Mouse (Mus musculus): Measurements from ENCODE around the gene Htt. TPM values are rescaled to one million over a fixed set of nuclear protein-coding genes. Genes with fewer than 3 reads are reported as not detected.

Gene Htt
- polyA plus RNA-seq, 1 experiment from 2014 or later, result 7.9 TPM

- Histone ChIP-seq H3K9ac (ENCODE audit: low read length) (no peak overlapping the region), H3K4me1 (ENCODE audit: control insufficient read depth, insufficient read depth, low read length) (no peaks in the 10 kb centered on the region), H3K4me2 (ENCODE audit: low read length) (no peak overlapping the region), H3K27ac (ENCODE audit: low read depth, low read length) (no peak overlapping the region), H3K36me3 (ENCODE audit: control insufficient read depth, insufficient read depth, low read length) (no peaks in the 10 kb centered on the region), H3K27me3 (replicated peaks; ENCODE audit: control insufficient read depth, insufficient read depth, low read length) (no peaks in the 10 kb centered on the region), H3K4me3 (ENCODE audit: low read depth, low read length) (no peak overlapping the region), H3K9me3 (replicated peaks; ENCODE audit: control insufficient read depth, low read length) (no peaks in the 10 kb centered on the region)
- ATAC-seq (no peak), DNase-seq (ENCODE audit: low spot score) (no peak)
- 89% methylated on average over 3 of the region's 3 CpGs for WGBS
Observed at GRCm38 (mm10) chr5:34771818-34772217, 10.3 kb downstream of the Htt start.

GRCm38 (mm10) chr5:34772696-34773245 is 11.2 kb downstream of the Htt start:
- WGBS, result 93% methylated on average over 4 of the region's 4 CpGs
- H3K4me2 ChIP-seq (ENCODE audit: low read length), result no peak overlapping the region
- no peak overlapping the region for H3K9ac ChIP-seq (ENCODE audit: low read length)
- no peaks in the 10 kb centered on the region for H3K4me1 ChIP-seq (ENCODE audit: control insufficient read depth, insufficient read depth, low read length)
- no peak for DNase-seq (ENCODE audit: low spot score)
- no peak overlapping the region for H3K4me3 ChIP-seq (ENCODE audit: low read depth, low read length)
- no peaks in the 10 kb centered on the region for H3K27me3 ChIP-seq (replicated peaks; ENCODE audit: control insufficient read depth, insufficient read depth, low read length)
- H3K9me3 ChIP-seq (replicated peaks; ENCODE audit: control insufficient read depth, low read length), result no peaks in the 10 kb centered on the region
- no peak overlapping the region for H3K27ac ChIP-seq (ENCODE audit: low read depth, low read length)
- no peak for ATAC-seq
- H3K36me3 ChIP-seq (ENCODE audit: control insufficient read depth, insufficient read depth, low read length), result no peaks in the 10 kb centered on the region

GRCm38 (mm10) chr5:34773392-34773791 is 11.9 kb downstream of the Htt start:
- no peaks in the 10 kb centered on the region for H3K36me3 ChIP-seq (ENCODE audit: control insufficient read depth, insufficient read depth, low read length)
- no peaks in the 10 kb centered on the region for H3K9me3 ChIP-seq (replicated peaks; ENCODE audit: control insufficient read depth, low read length)
- H3K27me3 ChIP-seq (replicated peaks; ENCODE audit: control insufficient read depth, insufficient read depth, low read length), result no peaks in the 10 kb centered on the region
- H3K4me3 ChIP-seq (ENCODE audit: low read depth, low read length), result no peak overlapping the region
- ATAC-seq (no peak), DNase-seq (ENCODE audit: low spot score) (no peak)
- no peaks in the 10 kb centered on the region for H3K4me1 ChIP-seq (ENCODE audit: control insufficient read depth, insufficient read depth, low read length)
- no peak overlapping the region for H3K9ac ChIP-seq (ENCODE audit: low read length)
- no peak overlapping the region for H3K4me2 ChIP-seq (ENCODE audit: low read length)
- WGBS, result 100% methylated on average over 2 of the region's 2 CpGs
- H3K27ac ChIP-seq (ENCODE audit: low read depth, low read length), result no peak overlapping the region

DNA sequence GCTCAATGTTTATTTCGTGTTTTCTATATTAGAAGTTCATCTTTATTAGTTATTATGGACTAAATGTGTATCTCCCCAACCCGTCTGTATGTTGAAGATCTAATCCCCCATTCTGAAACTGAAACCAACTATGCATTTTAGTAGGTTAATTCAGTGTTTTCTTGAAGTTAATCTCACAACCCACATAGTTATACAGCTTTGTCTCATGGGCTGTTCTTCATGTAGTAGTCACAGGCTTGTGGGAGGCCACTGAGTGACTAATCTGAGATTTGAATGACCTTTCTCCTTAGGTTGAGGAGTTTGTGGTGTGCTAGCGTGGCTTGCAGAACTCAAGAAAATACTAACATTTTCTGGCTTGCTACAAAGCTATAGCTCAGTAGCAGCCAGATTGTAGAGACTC is 23.5 kb downstream of the Htt start:
- H3K36me3 ChIP-seq (ENCODE audit: control insufficient read depth, insufficient read depth, low read length), result peaks cover 14% of the 10 kb centered on the region; the same call in 1 of the 2 replicates
- H3K4me1 ChIP-seq (ENCODE audit: control insufficient read depth, insufficient read depth, low read length), result no peaks in the 10 kb centered on the region

GRCm38 (mm10) chr5:34791141-34791540 is 29.6 kb downstream of the Htt start:
- no peak overlapping the region for H3K27ac ChIP-seq (ENCODE audit: low read depth, low read length)
- H3K9ac ChIP-seq (ENCODE audit: low read length), result no peak overlapping the region
- ATAC-seq (no peak), DNase-seq (ENCODE audit: low spot score) (no peak)
- H3K4me2 ChIP-seq (ENCODE audit: low read length), result no peak overlapping the region
- no peaks in the 10 kb centered on the region for H3K27me3 ChIP-seq (replicated peaks; ENCODE audit: control insufficient read depth, insufficient read depth, low read length)
- no peaks in the 10 kb centered on the region for H3K9me3 ChIP-seq (replicated peaks; ENCODE audit: control insufficient read depth, low read length)
- H3K36me3 ChIP-seq (ENCODE audit: control insufficient read depth, insufficient read depth, low read length), result peaks cover 20% of the 10 kb centered on the region
- H3K4me3 ChIP-seq (ENCODE audit: low read depth, low read length), result no peak overlapping the region
- no peaks in the 10 kb centered on the region for H3K4me1 ChIP-seq (ENCODE audit: control insufficient read depth, insufficient read depth, low read length)
- WGBS, result 90% methylated on average over 2 of the region's 2 CpGs

More for the DNA sequence above, 23.5 kb downstream of the Htt start:
- Histone ChIP-seq H3K27me3 (replicated peaks; ENCODE audit: control insufficient read depth, insufficient read depth, low read length) (no peaks in the 10 kb centered on the region), H3K9ac (ENCODE audit: low read length) (no peak overlapping the region), H3K9me3 (replicated peaks; ENCODE audit: control insufficient read depth, low read length) (no peaks in the 10 kb centered on the region), H3K4me3 (ENCODE audit: low read depth, low read length) (no peak overlapping the region), H3K4me2 (ENCODE audit: low read length) (no peak overlapping the region), H3K27ac (ENCODE audit: low read depth, low read length) (no peak overlapping the region)
- 93% methylated on average over 3 of the region's 3 CpGs for WGBS
- DNase-seq (ENCODE audit: low spot score), result no peak
- no peak for ATAC-seq

- 99% methylated on average over 5 of the region's 5 CpGs for WGBS
- Histone ChIP-seq H3K4me1 (ENCODE audit: control insufficient read depth, insufficient read depth, low read length) (no peaks in the 10 kb centered on the region), H3K4me3 (ENCODE audit: low read depth, low read length) (no peak overlapping the region), H3K27ac (ENCODE audit: low read depth, low read length) (no peak overlapping the region), H3K9ac (ENCODE audit: low read length) (no peak overlapping the region), H3K36me3 (ENCODE audit: control insufficient read depth, insufficient read depth, low read length) (peaks cover 60% of the 10 kb centered on the region), H3K9me3 (replicated peaks; ENCODE audit: control insufficient read depth, low read length) (no peaks in the 10 kb centered on the region), H3K27me3 (replicated peaks; ENCODE audit: control insufficient read depth, insufficient read depth, low read length) (no peaks in the 10 kb centered on the region), H3K4me2 (ENCODE audit: low read length) (no peak overlapping the region)
- no peak for DNase-seq (ENCODE audit: low spot score)
- no peak for ATAC-seq
Observed at GRCm38 (mm10) chr5:34800292-34800953, 38.9 kb downstream of the Htt start.

GRCm38 (mm10) chr5:34806038-34806437 is 44.5 kb downstream of the Htt start:
- ATAC-seq, result no peak
- Histone ChIP-seq H3K27me3 (replicated peaks; ENCODE audit: control insufficient read depth, insufficient read depth, low read length) (no peaks in the 10 kb centered on the region), H3K9ac (ENCODE audit: low read length) (no peak overlapping the region), H3K36me3 (ENCODE audit: control insufficient read depth, insufficient read depth, low read length) (peaks cover 46% of the 10 kb centered on the region), H3K4me3 (ENCODE audit: low read depth, low read length) (no peak overlapping the region), H3K4me2 (ENCODE audit: low read length) (no peak overlapping the region), H3K27ac (ENCODE audit: low read depth, low read length) (no peak overlapping the region), H3K4me1 (ENCODE audit: control insufficient read depth, insufficient read depth, low read length) (no peaks in the 10 kb centered on the region), H3K9me3 (replicated peaks; ENCODE audit: control insufficient read depth, low read length) (no peaks in the 10 kb centered on the region)
- WGBS, result 100% methylated on average over 1 of the region's 1 CpGs
- DNase-seq (ENCODE audit: low spot score), result no peak

- no peak overlapping the region for H3K27ac ChIP-seq (ENCODE audit: low read depth, low read length)
- WGBS, result 94% methylated on average over 3 of the region's 3 CpGs
- no peaks in the 10 kb centered on the region for H3K9me3 ChIP-seq (replicated peaks; ENCODE audit: control insufficient read depth, low read length)
- no peaks in the 10 kb centered on the region for H3K4me1 ChIP-seq (ENCODE audit: control insufficient read depth, insufficient read depth, low read length)
- H3K27me3 ChIP-seq (replicated peaks; ENCODE audit: control insufficient read depth, insufficient read depth, low read length), result no peaks in the 10 kb centered on the region
- peaks cover 57% of the 10 kb centered on the region for H3K36me3 ChIP-seq (ENCODE audit: control insufficient read depth, insufficient read depth, low read length)
- H3K9ac ChIP-seq (ENCODE audit: low read length), result no peak overlapping the region
- ATAC-seq (no peak), DNase-seq (ENCODE audit: low spot score) (no peak)
- no peak overlapping the region for H3K4me2 ChIP-seq (ENCODE audit: low read length)
- H3K4me3 ChIP-seq (ENCODE audit: low read depth, low read length), result no peak overlapping the region
Observed at GRCm38 (mm10) chr5:34822431-34823149, 61.0 kb downstream of the Htt start.

DNA sequence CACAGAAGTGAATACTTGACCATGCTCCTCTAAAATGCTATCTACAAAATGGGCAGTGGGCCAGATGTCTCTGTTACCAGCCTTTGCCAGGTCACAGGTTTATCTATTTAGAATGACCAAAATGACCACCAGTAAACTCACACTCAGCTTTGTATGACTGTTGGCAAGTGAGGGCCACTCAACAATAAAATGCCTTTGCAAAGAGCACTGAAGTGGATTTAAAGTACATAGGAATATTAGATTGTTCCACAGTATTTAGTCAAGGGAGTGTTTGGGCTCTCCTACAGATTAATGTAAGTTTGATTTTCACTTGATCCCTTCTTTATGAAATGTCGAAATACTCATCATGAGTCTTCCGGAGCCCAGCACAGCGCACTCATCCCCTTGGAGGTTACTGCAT is 92.5 kb downstream of the Htt start:
- ATAC-seq (no peak), DNase-seq (ENCODE audit: low spot score) (no peak)
- Histone ChIP-seq H3K27me3 (replicated peaks; ENCODE audit: control insufficient read depth, insufficient read depth, low read length) (no peaks in the 10 kb centered on the region), H3K4me1 (ENCODE audit: control insufficient read depth, insufficient read depth, low read length) (no peaks in the 10 kb centered on the region), H3K9ac (ENCODE audit: low read length) (no peak overlapping the region), H3K4me3 (ENCODE audit: low read depth, low read length) (no peak overlapping the region), H3K9me3 (replicated peaks; ENCODE audit: control insufficient read depth, low read length) (no peaks in the 10 kb centered on the region), H3K27ac (ENCODE audit: low read depth, low read length) (no peak overlapping the region), H3K4me2 (ENCODE audit: low read length) (no peak overlapping the region), H3K36me3 (ENCODE audit: control insufficient read depth, insufficient read depth, low read length) (peaks cover 47% of the 10 kb centered on the region)
- 98% methylated on average over 3 of the region's 3 CpGs for WGBS
